Mouse (Mus musculus) liver, embryonic 16.5 days (tissue): ENCODE results near the gene Casp9. TPM values are rescaled to one million over a fixed set of nuclear protein-coding genes. Genes with fewer than 3 reads are reported as not detected.
A peak's percentile ranks its signal among the peaks of the same experiment; 100 is the strongest.

Experiments used
- ATAC-seq: fragments of 200-750 bp; cut with Nextera tagmentation; 2 replicates; pipeline ENCODE4 v1.8.0; 2017; ENCODE audit warnings: low read depth, mild to moderate bottlenecking, moderate number of reproducible peaks, moderate library complexity
- H3K27ac ChIP-seq: fragments of 300-500 bp; sonication (generic); 2 replicates; pipeline ENCODE4 v1.5.1; 2014; ENCODE audit warnings: mild to moderate bottlenecking, low read length
- H3K27me3 ChIP-seq: fragments of 300-500 bp; sonication (generic); 2 replicates; pipeline ENCODE4 v1.6.1; 2014; ENCODE audit warnings: low read depth, low read length, mixed read lengths; ENCODE audit not compliant: control insufficient read depth, insufficient read depth
- H3K36me3 ChIP-seq: fragments of 300-500 bp; sonication (generic); 2 replicates; pipeline ENCODE4 v1.6.1; 2014; ENCODE audit warnings: mild to moderate bottlenecking; ENCODE audit not compliant: control insufficient read depth, insufficient read depth
- H3K4me1 ChIP-seq: fragments of 300-500 bp; sonication (generic); 2 replicates; pipeline ENCODE4 v1.6.1; 2014; ENCODE audit warnings: low read depth, low read length, mixed read lengths; ENCODE audit not compliant: control insufficient read depth
- H3K4me2 ChIP-seq: fragments of 300-500 bp; sonication (generic); 2 replicates; pipeline ENCODE4 v1.6.1; 2014; ENCODE audit warnings: low read depth, low read length, mixed read lengths
- H3K4me3 ChIP-seq: fragments of 300-500 bp; sonication (generic); 2 replicates; pipeline ENCODE4 v1.5.1; 2014; ENCODE audit warnings: low read depth, mild to moderate bottlenecking, low read length
- H3K9ac ChIP-seq: fragments of 300-500 bp; sonication (generic); 2 replicates; pipeline ENCODE4 v1.6.1; 2014; ENCODE audit warnings: low read depth, low read length
- H3K9me3 ChIP-seq: fragments of 300-500 bp; sonication (generic); replicated peaks from 2 replicates; pipeline ENCODE4 v1.6.1; 2016; ENCODE audit warnings: low read length; ENCODE audit not compliant: control insufficient read depth
- WGBS: fragments of 180-500 bp; shearing (Covaris S2); extraction: QIAGEN DNeasy Blood & Tissue Kit; methylation state at CpG from one replicate; pipeline ENCODE4 v1.1.7; 2014; ENCODE audit not compliant: insufficient replicate concordance; 5-methylcytosine and 5-hydroxymethylcytosine counted together
- polyA plus RNA-seq: library from polyadenylated mRNA; unstranded; fragments of >200 nt; fragmentation: Nextera tagmentation; extraction: Ambion mirVana; gene quantifications from 2 replicates; pipeline ENCODE4 v1.2.1, GENCODE M21; 2015

The Casp9 gene
- polyA plus RNA-seq, 1 experiment from 2014 or later: 9.5 TPM

DNA sequence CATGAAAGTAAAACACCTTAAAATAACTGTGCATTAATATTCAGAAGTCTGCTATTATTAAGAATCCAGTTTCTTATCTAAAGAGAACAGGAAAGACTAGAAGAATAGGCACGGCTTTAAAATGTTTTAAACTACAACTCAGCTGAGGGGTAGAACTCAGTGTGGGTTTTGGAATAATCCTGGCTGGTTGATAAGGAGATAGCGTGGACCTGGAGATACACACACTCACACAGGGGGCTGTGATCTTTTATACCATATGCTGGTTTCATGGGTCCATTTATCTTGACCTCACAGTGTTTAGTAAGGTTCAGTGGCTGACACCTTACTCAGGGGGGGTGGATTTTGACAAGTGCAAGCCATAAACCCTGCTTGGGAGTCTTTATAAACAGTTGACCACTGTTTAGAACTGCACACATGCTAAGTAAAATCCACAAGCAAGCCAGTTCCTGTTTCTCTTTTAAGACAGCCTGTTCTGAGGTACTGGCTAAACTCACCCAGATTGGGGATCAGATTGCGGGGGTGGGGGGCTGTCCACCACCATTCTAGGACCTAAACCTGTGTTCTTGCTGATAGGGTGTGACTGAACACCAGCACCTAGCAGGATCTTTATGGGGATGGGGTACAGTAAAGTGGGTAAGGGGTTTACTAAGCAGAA lies 3.7 kb upstream of the Casp9 start:
- H3K9ac ChIP-seq: peak overlapping the region; percentile 94
- H3K4me2 ChIP-seq: peak overlapping the region; percentile 83
- no peaks in the 10 kb centered on the region for H3K9me3 ChIP-seq
- H3K27ac ChIP-seq: peak overlapping the region; percentile 91
- WGBS: 16% methylated on average over 3 of the region's 3 CpGs
- H3K36me3 ChIP-seq: peaks cover 6% of the 10 kb centered on the region; the same call in 1 of the 2 replicates
- no peak for ATAC-seq
- H3K4me1 ChIP-seq: peaks cover 29% of the 10 kb centered on the region
- no peaks in the 10 kb centered on the region for H3K27me3 ChIP-seq
- H3K4me3 ChIP-seq: peak overlapping the region; percentile 85

GRCm38 (mm10) chr4:141790524-141790990 lies 2.9 kb upstream of the Casp9 start, which contains the start of gene Dnajc16:
Dnajc16 (minus strand) TSS chr4:141790931.
- peak within 1 kb of the TSS; percentile 94 for H3K9ac ChIP-seq
- peak; percentile 72 for ATAC-seq
- H3K4me3 ChIP-seq: peak within 1 kb of the TSS; percentile 85
- no peaks in the 10 kb centered on the region; the same call in 1 of the 2 replicates for H3K36me3 ChIP-seq
- no peaks in the 10 kb centered on the region for H3K9me3 ChIP-seq
- under 1% methylated on average over 40 of the region's 42 CpGs for WGBS
- peak within 1 kb of the TSS; percentile 91 for H3K27ac ChIP-seq
- no peaks in the 10 kb centered on the region for H3K27me3 ChIP-seq
- peak within 1 kb of the TSS; percentile 83 for H3K4me2 ChIP-seq
- H3K4me1 ChIP-seq: peaks cover 38% of the 10 kb centered on the region

GRCm38 (mm10) chr4:141791486-141791885 lies 1.9 kb upstream of the Casp9 start:
- Histone ChIP-seq H3K9ac (no peak overlapping the region), H3K27ac (peak overlapping the region; percentile 91), H3K27me3 (no peaks in the 10 kb centered on the region), H3K4me1 (peaks cover 39% of the 10 kb centered on the region), H3K36me3 (no peaks in the 10 kb centered on the region; the same call in 1 of the 2 replicates), H3K4me2 (peak overlapping the region; percentile 83), H3K4me3 (no peak overlapping the region), H3K9me3 (no peaks in the 10 kb centered on the region)
- no peak for ATAC-seq
- 84% methylated on average over 7 of the region's 7 CpGs for WGBS

GRCm38 (mm10) chr4:141791951-141792350 lies 1.5 kb upstream of the Casp9 start:
- Histone ChIP-seq H3K4me1 (peaks cover 39% of the 10 kb centered on the region), H3K27ac (peak overlapping the region; percentile 96; the same call in 1 of the 2 replicates), H3K27me3 (no peaks in the 10 kb centered on the region), H3K9ac (no peak overlapping the region), H3K4me2 (no peak overlapping the region), H3K9me3 (no peaks in the 10 kb centered on the region), H3K36me3 (no peaks in the 10 kb centered on the region; the same call in 1 of the 2 replicates), H3K4me3 (no peak overlapping the region)
- WGBS: 65% methylated on average over 8 of the region's 8 CpGs
- no peak for ATAC-seq

- ATAC-seq: no peak
- Histone ChIP-seq H3K4me2 (peak overlapping the region; percentile 77), H3K27ac (peak overlapping the region; percentile 96), H3K9ac (peak overlapping the region; percentile 57), H3K9me3 (no peaks in the 10 kb centered on the region), H3K36me3 (no peaks in the 10 kb centered on the region), H3K4me3 (peak overlapping the region; percentile 79), H3K27me3 (no peaks in the 10 kb centered on the region), H3K4me1 (peaks cover 39% of the 10 kb centered on the region)
- WGBS: 5% methylated on average over 10 of the region's 10 CpGs
Observed at GRCm38 (mm10) chr4:141792554-141793281, 694 bp upstream of the Casp9 start.

- ATAC-seq: no peak
- Histone ChIP-seq H3K9ac (peak overlapping the region; percentile 78), H3K27ac (peak overlapping the region; percentile 96), H3K27me3 (no peaks in the 10 kb centered on the region), H3K4me2 (peak overlapping the region; percentile 77), H3K4me3 (peak overlapping the region; percentile 79), H3K36me3 (no peaks in the 10 kb centered on the region), H3K9me3 (no peaks in the 10 kb centered on the region), H3K4me1 (peaks cover 39% of the 10 kb centered on the region)
- 5% methylated on average over 5 of the region's 5 CpGs for WGBS
Observed at GRCm38 (mm10) chr4:141794152-141794535, 732 bp downstream of the Casp9 start.

DNA sequence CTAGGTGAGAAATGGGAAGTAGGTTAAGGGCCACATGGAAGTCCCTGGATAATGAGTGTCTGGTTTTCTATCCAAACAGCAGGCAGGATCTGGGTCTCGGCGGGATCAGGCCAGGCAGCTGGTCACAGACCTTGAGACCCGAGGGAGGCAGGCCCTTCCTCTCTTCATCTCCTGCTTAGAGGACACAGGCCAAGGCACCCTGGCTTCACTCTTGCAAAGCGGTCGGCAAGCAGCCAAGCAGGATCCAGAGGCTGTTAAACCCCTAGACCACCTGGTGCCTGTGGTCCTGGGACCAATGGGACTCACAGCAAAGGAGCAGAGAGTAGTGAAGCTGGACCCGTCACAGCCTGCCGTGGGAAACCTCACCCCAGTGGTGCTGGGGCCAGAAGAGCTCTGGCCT lies 2.9 kb downstream of the Casp9 start:
- Histone ChIP-seq H3K27ac (no peak overlapping the region), H3K36me3 (no peaks in the 10 kb centered on the region), H3K4me2 (no peak overlapping the region), H3K9me3 (no peaks in the 10 kb centered on the region), H3K4me1 (peaks cover 27% of the 10 kb centered on the region), H3K9ac (no peak overlapping the region), H3K4me3 (no peak overlapping the region), H3K27me3 (no peaks in the 10 kb centered on the region)
- no peak for ATAC-seq
- 78% methylated on average over 7 of the region's 7 CpGs for WGBS

- Histone ChIP-seq H3K27ac (no peak overlapping the region), H3K27me3 (no peaks in the 10 kb centered on the region), H3K36me3 (no peaks in the 10 kb centered on the region), H3K4me1 (peaks cover 22% of the 10 kb centered on the region), H3K9ac (no peak overlapping the region), H3K9me3 (no peaks in the 10 kb centered on the region), H3K4me2 (no peak overlapping the region), H3K4me3 (no peak overlapping the region)
- no peak for ATAC-seq
- WGBS: 78% methylated on average over 4 of the region's 4 CpGs
Observed at GRCm38 (mm10) chr4:141796954-141797353, 3.5 kb downstream of the Casp9 start.

- H3K9ac ChIP-seq: no peak overlapping the region
- ATAC-seq: no peak
- H3K27ac ChIP-seq: no peak overlapping the region
- H3K36me3 ChIP-seq: no peaks in the 10 kb centered on the region
- H3K4me1 ChIP-seq: peaks cover 16% of the 10 kb centered on the region
- H3K27me3 ChIP-seq: no peaks in the 10 kb centered on the region
- H3K4me2 ChIP-seq: no peak overlapping the region
- 81% methylated on average over 5 of the region's 5 CpGs for WGBS
- H3K4me3 ChIP-seq: no peak overlapping the region
- no peaks in the 10 kb centered on the region for H3K9me3 ChIP-seq
Observed at GRCm38 (mm10) chr4:141797545-141797944, 4.1 kb downstream of the Casp9 start.
